Mouse (Mus musculus): ENCODE measurements around the gene Hoxc13. TPM values are rescaled to one million over a fixed set of nuclear protein-coding genes. Genes with fewer than 3 reads are reported as not detected.
A peak's percentile ranks its signal among the peaks of the same experiment; 100 is the strongest.

The Hoxc13 gene
- polyA plus RNA-seq, 1 experiment from 2014 or later = not detected

- Histone ChIP-seq H3K4me2 (0 out of 2 replicates have a peak overlapping the region, but pooled peaks have one; percentile 19), H3K36me3 (replicated peaks) (no peaks in the 10 kb centered on the region), H3K27me3 (peaks cover 97% of the 10 kb centered on the region), H3K4me3 (replicated peaks) (peak overlapping the region; percentile 14; the same call in 1 of the 2 replicates), H3K9me3 (no peaks in the 10 kb centered on the region), H3K27ac (no peak overlapping the region), H3K9ac (no peak overlapping the region), H3K4me1 (peaks cover 9% of the 10 kb centered on the region; the same call in 1 of the 2 replicates)
- WGBS = under 1% methylated on average over 43 of the region's 53 CpGs
- ATAC-seq (ENCODE audit: low FRiP score) = no peak
These were observed 22.0 kb downstream of the Hoxc13 start for GRCm38 (mm10) chr15:102942739-102943467.

- H3K27ac ChIP-seq = no peak overlapping the region
- H3K4me2 ChIP-seq = 0 out of 2 replicates have a peak overlapping the region, but pooled peaks have one; percentile 19
- H3K9ac ChIP-seq = no peak overlapping the region
- no peak for ATAC-seq (ENCODE audit: low FRiP score)
- peaks cover 9% of the 10 kb centered on the region; the same call in 1 of the 2 replicates for H3K4me1 ChIP-seq
- H3K36me3 ChIP-seq (replicated peaks) = no peaks in the 10 kb centered on the region
- 1% methylated on average over 5 of the region's 5 CpGs for WGBS
- peaks cover 97% of the 10 kb centered on the region for H3K27me3 ChIP-seq
- no peaks in the 10 kb centered on the region for H3K9me3 ChIP-seq
- H3K4me3 ChIP-seq (replicated peaks) = 0 out of 2 replicates have a peak overlapping the region, but pooled peaks have one; percentile 14
These were observed 22.5 kb downstream of the Hoxc13 start for GRCm38 (mm10) chr15:102943468-102943813.

GRCm38 (mm10) chr15:102945185-102946077 is 24.5 kb downstream of the Hoxc13 start:
- H3K9ac ChIP-seq = no peak overlapping the region

GRCm38 (mm10) chr15:102947276-102947675 is 26.4 kb downstream of the Hoxc13 start:
- Histone ChIP-seq H3K4me2 (no peak overlapping the region), H3K27ac (no peak overlapping the region), H3K9me3 (no peaks in the 10 kb centered on the region), H3K4me3 (replicated peaks) (no peak overlapping the region), H3K27me3 (peaks cover 98% of the 10 kb centered on the region), H3K4me1 (peaks cover 9% of the 10 kb centered on the region; the same call in 1 of the 2 replicates), H3K36me3 (replicated peaks) (no peaks in the 10 kb centered on the region), H3K9ac (no peak overlapping the region)
- 4% methylated on average over 9 of the region's 9 CpGs for WGBS
- ATAC-seq (ENCODE audit: low FRiP score) = no peak

More at GRCm38 (mm10) chr15:102945185-102946077, 24.5 kb downstream of the Hoxc13 start:
- peaks cover 97% of the 10 kb centered on the region for H3K27me3 ChIP-seq
- H3K36me3 ChIP-seq (replicated peaks) = no peaks in the 10 kb centered on the region
- no peak overlapping the region for H3K27ac ChIP-seq
- H3K9me3 ChIP-seq = no peaks in the 10 kb centered on the region
- ATAC-seq (ENCODE audit: low FRiP score) = no peak
- H3K4me1 ChIP-seq = peaks cover 9% of the 10 kb centered on the region; the same call in 1 of the 2 replicates
- WGBS = 8% methylated on average over 22 of the region's 22 CpGs
- no peak overlapping the region for H3K4me3 ChIP-seq (replicated peaks)
- no peak overlapping the region for H3K4me2 ChIP-seq

GRCm38 (mm10) chr15:102948842-102949241 is 27.9 kb downstream of the Hoxc13 start:
- peaks cover 98% of the 10 kb centered on the region for H3K27me3 ChIP-seq
- no peaks in the 10 kb centered on the region for H3K4me1 ChIP-seq
- no peak overlapping the region for H3K4me2 ChIP-seq
- 8% methylated on average over 2 of the region's 2 CpGs for WGBS
- no peak overlapping the region for H3K4me3 ChIP-seq (replicated peaks)
- H3K9ac ChIP-seq = no peak overlapping the region
- H3K36me3 ChIP-seq (replicated peaks) = no peaks in the 10 kb centered on the region
- no peaks in the 10 kb centered on the region for H3K9me3 ChIP-seq
- no peak overlapping the region for H3K27ac ChIP-seq
- ATAC-seq (ENCODE audit: low FRiP score) = no peak

GRCm38 (mm10) chr15:102949696-102950095 is 28.8 kb downstream of the Hoxc13 start:
- H3K9me3 ChIP-seq = no peaks in the 10 kb centered on the region
- WGBS = 2% methylated on average over 20 of the region's 20 CpGs
- ATAC-seq (ENCODE audit: low FRiP score) = no peak

GRCm38 (mm10) chr15:102950877-102951276 is 30.0 kb downstream of the Hoxc13 start:
- WGBS = 12% methylated on average over 2 of the region's 2 CpGs
- Histone ChIP-seq H3K27me3 (peaks cover 99% of the 10 kb centered on the region), H3K27ac (no peak overlapping the region), H3K4me1 (no peaks in the 10 kb centered on the region), H3K9me3 (no peaks in the 10 kb centered on the region), H3K4me2 (no peak overlapping the region), H3K4me3 (replicated peaks) (no peak overlapping the region), H3K36me3 (replicated peaks) (no peaks in the 10 kb centered on the region), H3K9ac (no peak overlapping the region)
- no peak for ATAC-seq (ENCODE audit: low FRiP score)

More at GRCm38 (mm10) chr15:102949696-102950095, 28.8 kb downstream of the Hoxc13 start:
- H3K27me3 ChIP-seq = peaks cover 99% of the 10 kb centered on the region
- no peak overlapping the region for H3K27ac ChIP-seq
- H3K36me3 ChIP-seq (replicated peaks) = no peaks in the 10 kb centered on the region
- H3K9ac ChIP-seq = no peak overlapping the region
- no peak overlapping the region for H3K4me2 ChIP-seq
- no peak overlapping the region for H3K4me3 ChIP-seq (replicated peaks)
- H3K4me1 ChIP-seq = no peaks in the 10 kb centered on the region

- 3% methylated on average over 6 of the region's 6 CpGs for WGBS
- no peak overlapping the region for H3K9ac ChIP-seq
- H3K4me1 ChIP-seq = no peaks in the 10 kb centered on the region
- no peaks in the 10 kb centered on the region for H3K36me3 ChIP-seq (replicated peaks)
- no peak for ATAC-seq (ENCODE audit: low FRiP score)
- H3K4me2 ChIP-seq = no peak overlapping the region
- H3K4me3 ChIP-seq (replicated peaks) = no peak overlapping the region
- no peak overlapping the region for H3K27ac ChIP-seq
- H3K9me3 ChIP-seq = no peaks in the 10 kb centered on the region
- H3K27me3 ChIP-seq = peaks cover 100% of the 10 kb centered on the region
These were observed 32.7 kb downstream of the Hoxc13 start for GRCm38 (mm10) chr15:102953561-102953960.

- Histone ChIP-seq H3K27me3 (peaks cover 98% of the 10 kb centered on the region), H3K27ac (no peak within 1 kb of the TSS), H3K9ac (no peak within 1 kb of the TSS), H3K9me3 (no peaks in the 10 kb centered on the region), H3K4me1 (no peaks in the 10 kb centered on the region), H3K4me3 (replicated peaks) (no peak within 1 kb of the TSS), H3K4me2 (no peak within 1 kb of the TSS), H3K36me3 (replicated peaks) (no peaks in the 10 kb centered on the region)
- no peak for ATAC-seq (ENCODE audit: low FRiP score)
- under 1% methylated on average over 57 of the region's 57 CpGs for WGBS
These were observed 33.5 kb downstream of the Hoxc13 start, which contains the start of gene Hoxc11 for GRCm38 (mm10) chr15:102954192-102955006. Gene Hoxc11 (plus strand): TSS chr15:102954427.

- H3K4me2 ChIP-seq = no peak overlapping the region
- WGBS = under 1% methylated on average over 28 of the region's 28 CpGs
- no peak overlapping the region for H3K27ac ChIP-seq
These were observed 34.1 kb downstream of the Hoxc13 start for GRCm38 (mm10) chr15:102955007-102955382.

GRCm38 (mm10) chr15:102955833-102956640 is 35.1 kb downstream of the Hoxc13 start:
- H3K4me3 ChIP-seq (replicated peaks) = no peak overlapping the region
- WGBS = under 1% methylated on average over 40 of the region's 40 CpGs
- H3K4me1 ChIP-seq = no peaks in the 10 kb centered on the region
- H3K4me2 ChIP-seq = no peak overlapping the region
- H3K9me3 ChIP-seq = no peaks in the 10 kb centered on the region
- no peaks in the 10 kb centered on the region for H3K36me3 ChIP-seq (replicated peaks)
- H3K27me3 ChIP-seq = peaks cover 98% of the 10 kb centered on the region
- no peak overlapping the region for H3K9ac ChIP-seq
- no peak overlapping the region for H3K27ac ChIP-seq
- ATAC-seq (ENCODE audit: low FRiP score) = no peak

More at GRCm38 (mm10) chr15:102955007-102955382, 34.1 kb downstream of the Hoxc13 start:
- H3K9ac ChIP-seq = no peak overlapping the region
- H3K4me3 ChIP-seq (replicated peaks) = no peak overlapping the region
- no peaks in the 10 kb centered on the region for H3K4me1 ChIP-seq
- peaks cover 98% of the 10 kb centered on the region for H3K27me3 ChIP-seq
- no peak for ATAC-seq (ENCODE audit: low FRiP score)
- no peaks in the 10 kb centered on the region for H3K36me3 ChIP-seq (replicated peaks)
- H3K9me3 ChIP-seq = no peaks in the 10 kb centered on the region
